Mouse (Mus musculus): ENCODE data around the gene Atp6v1g3.

- TF ChIP-seq POLR2A (IDR thresholded peaks at IDR 0.05; ENCODE audit: low read depth, low read length) (no peak), CTCF (IDR thresholded peaks at IDR 0.05; ENCODE audit: borderline replicate concordance, insufficient read depth, low read length) (no peak)
Observed at GRCm38 (mm10) chr1:138248770-138249169, 24.8 kb upstream of the Atp6v1g3 start.
